Mouse (Mus musculus) ES-E14 (cell line): Measurements from ENCODE around the gene C7. TPM values are rescaled to one million over a fixed set of nuclear protein-coding genes. Genes with fewer than 3 reads are reported as not detected.
A peak's percentile ranks its signal among the peaks of the same experiment; 100 is the strongest.

ENCODE experiments used
- DNase-seq: peaks from one replicate; pipeline ENCODE4 v3.0.0-alpha.2; 2013; ENCODE audit warnings: low read depth, low spot score
- H3K27ac ChIP-seq: 2 replicates; pipeline ENCODE4 v1.5.1; 2012; ENCODE audit warnings: low read depth, mild to moderate bottlenecking, low read length, moderate library complexity, mixed read lengths; ENCODE audit not compliant: poor library complexity, insufficient read depth, severe bottlenecking
- H3K36me3 ChIP-seq: 2 replicates; pipeline ENCODE4 v1.6.1; 2012; ENCODE audit warnings: mild to moderate bottlenecking, low read length, moderate library complexity, mixed read lengths; ENCODE audit not compliant: control insufficient read depth, poor library complexity, insufficient read depth, severe bottlenecking
- H3K4me1 ChIP-seq, 2 experiments: fragments of 150-350 bp in 1 of 2; sonication (generic) in 1 of 2; 2 replicates each; pipeline ENCODE4 v1.6.1; 2012; ENCODE audit warnings: low read length in 2 of 2, mild to moderate bottlenecking in 1 of 2, mixed read lengths in 1 of 2; ENCODE audit not compliant: control insufficient read depth in 2 of 2, insufficient read depth in 2 of 2, poor library complexity in 1 of 2
- H3K4me3 ChIP-seq, 2 experiments: fragments of 150-350 bp in 1 of 2; sonication (generic) in 1 of 2; 2 replicates each; pipeline ENCODE4 v1.5.1; 2012; ENCODE audit warnings: low read length in 2 of 2, low read depth in 1 of 2, mild to moderate bottlenecking in 1 of 2, mixed read lengths in 1 of 2; ENCODE audit not compliant: insufficient read depth in 1 of 2, poor library complexity in 1 of 2, severe bottlenecking in 1 of 2
- H3K9ac ChIP-seq: 2 replicates; pipeline ENCODE4 v1.6.1; 2012; ENCODE audit warnings: low read depth, mild to moderate bottlenecking, low read length, mixed read lengths; ENCODE audit not compliant: poor library complexity, insufficient read depth, severe bottlenecking
- H3K9me3 ChIP-seq: fragments of 150-350 bp; sonication (generic); 2 replicates; pipeline ENCODE4 v1.6.1; 2012; ENCODE audit warnings: low read depth, mild to moderate bottlenecking, low read length; ENCODE audit not compliant: control insufficient read depth, insufficient read depth
- CHD2 ChIP-seq: IDR thresholded peaks from 2 replicates; pipeline ENCODE4 v1.6.1; 2014; ENCODE audit warnings: mild to moderate bottlenecking, low read depth, low read length, inconsistent platforms
- HCFC1 ChIP-seq: IDR thresholded peaks from 2 replicates; pipeline ENCODE4 v1.6.1; 2012; ENCODE audit warnings: low read length, inconsistent platforms, borderline replicate concordance; ENCODE audit not compliant: insufficient read depth
- MAFK ChIP-seq: IDR thresholded peaks from 2 replicates; pipeline ENCODE4 v1.6.1; 2014; ENCODE audit warnings: mild to moderate bottlenecking, low read depth, low read length, inconsistent platforms; ENCODE audit not compliant: insufficient read depth
- ZC3H11A ChIP-seq: IDR thresholded peaks from 2 replicates; pipeline ENCODE4 v1.6.1; 2012; ENCODE audit warnings: low read depth, mild to moderate bottlenecking, inconsistent platforms, low read length, borderline replicate concordance
- ZNF384 ChIP-seq: IDR thresholded peaks from 2 replicates; pipeline ENCODE4 v1.6.1; 2012; ENCODE audit warnings: low read depth, low read length, inconsistent platforms
- in situ Hi-C, 2 experiments: fragments of 600-800 bp; cut with MboI; formaldehyde crosslinking; loops; one replicate each; pipeline ENCODE4 v1.15.1; 2025; ENCODE audit warnings: low sequenced_read_pairs in 2 of 2, inconsistent platforms in 1 of 2; ENCODE audit not compliant: unreplicated experiment in 2 of 2
- total RNA-seq: library from RNA; depleted of rRNA; stranded (reverse); fragments of 300-350 nt; gene quantifications from 2 replicates; pipeline ENCODE4 v1.2.3, GENCODE M21; 2012; rRNA removed

The C7 gene
- total RNA-seq, 1 experiment = 0.18 TPM

DNA sequence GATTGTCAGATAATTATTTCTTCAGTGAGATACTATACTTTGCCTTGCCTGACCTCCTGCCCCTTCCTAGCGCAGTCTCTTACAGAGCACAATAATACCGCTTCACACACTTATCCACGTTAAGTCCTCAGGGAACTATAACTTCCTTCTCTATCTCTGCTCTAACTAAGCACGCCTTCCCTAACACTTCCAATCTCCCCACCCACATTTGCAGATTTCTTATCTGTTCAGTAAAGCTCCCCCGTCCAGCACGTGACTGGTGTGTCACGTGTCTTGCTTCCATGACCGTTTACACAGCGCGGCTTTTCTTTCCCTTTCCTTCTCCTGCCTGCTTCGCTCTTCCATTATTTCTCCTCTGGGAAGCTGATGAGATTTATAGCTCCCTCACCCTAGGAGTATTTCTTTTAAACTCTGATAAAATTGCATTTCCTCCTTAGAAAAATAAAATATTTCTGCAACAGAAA lies 53.9 kb downstream of the C7 start:
- no peak for DNase-seq
- in situ Hi-C loops = no loop called here

DNA sequence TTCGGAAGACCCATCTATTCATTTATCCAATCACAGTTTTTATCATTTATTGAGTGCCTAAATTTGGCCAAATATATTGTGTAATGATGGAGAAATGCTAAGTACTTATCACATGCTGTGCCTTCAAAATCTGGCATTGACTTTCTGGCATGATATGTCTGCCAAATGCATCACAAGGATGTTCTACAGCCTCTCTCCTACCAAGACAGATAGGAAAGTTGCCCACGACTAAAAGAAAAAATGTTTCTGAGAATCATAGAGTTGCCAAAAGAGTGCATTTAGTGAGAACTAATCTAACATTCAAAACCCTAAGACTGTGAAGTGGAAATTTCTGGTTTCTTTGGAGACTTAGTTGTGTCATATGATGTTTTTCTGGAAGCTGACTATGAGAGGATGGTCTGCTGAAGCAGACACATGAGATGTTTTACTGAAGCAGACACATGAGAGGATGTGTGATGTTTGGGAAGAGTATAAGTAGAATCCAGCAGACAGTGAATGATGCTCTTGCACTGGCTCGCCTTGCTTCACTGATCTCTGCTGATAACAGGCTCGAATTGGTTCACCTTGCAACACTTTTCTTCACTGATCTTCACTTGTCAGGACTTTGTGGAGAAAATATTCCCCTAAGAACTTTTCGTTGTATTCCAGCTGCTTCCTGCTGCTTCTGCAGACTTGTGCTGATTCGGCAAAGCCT lies 59.9 kb downstream of the C7 start:
- in situ Hi-C loops = no loop called here

More for the DNA sequence above, 53.9 kb downstream of the C7 start:
- Histone ChIP-seq H3K4me3 (no peak overlapping the region), H3K9me3 (no peaks in the 10 kb centered on the region), H3K27ac (no peak overlapping the region), H3K9ac (no peak overlapping the region), H3K4me1 (no peaks in the 10 kb centered on the region), H3K36me3 (no peaks in the 10 kb centered on the region)
- TF ChIP-seq CHD2 = no peak
- no peak for TF ChIP-seq MAFK
- TF ChIP-seq HCFC1 = no peak
- peak; percentile 81; the same call in 1 of the 2 replicates for TF ChIP-seq ZNF384
- TF ChIP-seq ZC3H11A = no peak

DNA sequence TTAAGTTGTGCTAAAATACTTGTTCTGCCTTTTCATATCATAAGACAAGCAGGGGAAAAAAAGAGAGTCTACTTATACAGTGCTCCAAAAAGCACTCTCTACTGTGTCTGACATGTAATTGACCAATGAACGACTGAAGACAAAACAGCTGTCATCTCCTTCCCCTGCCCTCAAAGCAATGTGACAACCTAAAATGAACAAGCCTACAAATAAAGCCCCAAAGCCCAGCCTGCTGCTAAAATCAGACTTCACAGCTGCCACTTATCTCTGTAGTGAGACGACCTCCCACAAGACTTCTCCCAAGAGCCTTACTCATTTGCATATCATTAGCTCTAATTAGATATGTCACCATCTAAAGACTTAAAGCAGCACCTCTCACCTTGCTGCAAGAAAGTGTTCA lies 60.6 kb downstream of the C7 start:
- DNase-seq = no peak
- H3K27ac ChIP-seq = no peak overlapping the region
- in situ Hi-C loops = no loop called here
- no peak overlapping the region for H3K9ac ChIP-seq
- no peaks in the 10 kb centered on the region for H3K36me3 ChIP-seq
- H3K9me3 ChIP-seq = no peaks in the 10 kb centered on the region
- no peaks in the 10 kb centered on the region for H3K4me1 ChIP-seq
- TF ChIP-seq HCFC1 (no peak), CHD2 (no peak), MAFK (no peak), ZC3H11A (no peak), ZNF384 (no peak)
- H3K4me3 ChIP-seq = no peak overlapping the region

More for the DNA sequence above, 59.9 kb downstream of the C7 start:
- H3K4me3 ChIP-seq = no peak overlapping the region
- no peaks in the 10 kb centered on the region for H3K9me3 ChIP-seq
- no peaks in the 10 kb centered on the region for H3K36me3 ChIP-seq
- TF ChIP-seq CHD2 = no peak
- no peak for TF ChIP-seq HCFC1
- no peak for TF ChIP-seq ZNF384
- no peak for TF ChIP-seq ZC3H11A
- no peak for DNase-seq
- no peak overlapping the region for H3K27ac ChIP-seq
- H3K4me1 ChIP-seq = no peaks in the 10 kb centered on the region
- H3K9ac ChIP-seq = no peak overlapping the region

DNA sequence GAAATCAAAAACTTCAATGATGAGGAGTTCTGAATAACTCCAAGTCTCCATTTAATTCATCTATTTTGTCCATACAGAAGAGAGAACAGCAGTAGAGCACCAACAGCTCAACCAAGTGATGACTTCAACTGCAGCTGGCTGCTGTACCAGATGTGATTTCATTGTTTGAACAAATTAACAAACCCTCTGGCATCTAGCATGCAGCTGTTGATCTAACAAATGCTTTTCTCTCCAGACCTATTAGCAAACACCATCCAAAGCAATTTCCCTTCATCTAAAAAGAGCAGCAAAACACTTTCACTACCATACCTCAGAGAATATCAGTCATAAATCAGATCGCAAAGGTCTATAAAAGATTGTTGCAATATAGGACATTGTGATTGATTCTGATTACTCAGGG lies 90.2 kb downstream of the C7 start:
- no peak for DNase-seq
- H3K36me3 ChIP-seq = no peaks in the 10 kb centered on the region
- TF ChIP-seq ZC3H11A (no peak), HCFC1 (no peak), MAFK (no peak), ZNF384 (no peak), CHD2 (no peak)
- no peak overlapping the region for H3K4me3 ChIP-seq
- H3K9me3 ChIP-seq = no peaks in the 10 kb centered on the region
- no peak overlapping the region for H3K27ac ChIP-seq
- in situ Hi-C loops = no loop called here
- no peak overlapping the region for H3K9ac ChIP-seq
- H3K4me1 ChIP-seq = no peaks in the 10 kb centered on the region

Other genes with a start within 250 kb of the C7 start
- 0.40 TPM in 1 of 2 replicates, not detected in the other for gene Mroh2b, start 165.0 kb downstream of the C7 start, total RNA-seq
- 0.18 and 0.37 TPM in 2 replicates for gene Card6, start 44.8 kb upstream of the C7 start, total RNA-seq
- gene Rpl37, start 52.9 kb upstream of the C7 start, total RNA-seq = 1,373 and 1,829 TPM in 2 replicates
- gene Prkaa1, start 80.1 kb upstream of the C7 start, total RNA-seq = 9.7 and 12.9 TPM in 2 replicates
- gene Ttc33, start 121.8 kb upstream of the C7 start, total RNA-seq = 24.2 and 25.2 TPM in 2 replicates
- gene Ptger4, start 180.4 kb upstream of the C7 start, total RNA-seq = 1.6 and 2.0 TPM in 2 replicates